Mouse (Mus musculus) liver, embryonic 13.5 days (tissue): ENCODE results near the gene Hpcal4. TPM values are rescaled to one million over a fixed set of nuclear protein-coding genes. Genes with fewer than 3 reads are reported as not detected.
"Not testable (repeated sequence)": the region's sequence is repeated elsewhere in the genome, so short reads cannot be mapped to it uniquely, and the experiment has no call there.

Source experiments
- ATAC-seq: fragments of 200-750 bp; cut with Nextera tagmentation; 2 replicates; pipeline ENCODE4 v1.8.0; 2017; ENCODE audit warnings: low read depth, mild to moderate bottlenecking, moderate number of reproducible peaks, moderate library complexity
- DNase-seq: peaks from one replicate; pipeline ENCODE4 v3.0.0; 2022
- H3K27ac ChIP-seq: fragments of 300-500 bp; sonication (generic); 2 replicates; pipeline ENCODE4 v1.5.1; 2015; ENCODE audit warnings: moderate library complexity, mild to moderate bottlenecking, inconsistent platforms
- H3K27me3 ChIP-seq: fragments of 300-500 bp; sonication (generic); 2 replicates; pipeline ENCODE4 v1.6.1; 2015; ENCODE audit warnings: mild to moderate bottlenecking, inconsistent platforms
- H3K36me3 ChIP-seq: fragments of 300-500 bp; sonication (generic); 2 replicates; pipeline ENCODE4 v1.6.1; 2015; ENCODE audit warnings: mild to moderate bottlenecking, inconsistent platforms
- H3K4me1 ChIP-seq: fragments of 300-500 bp; sonication (generic); replicated peaks from 2 replicates; pipeline ENCODE4 v1.6.1; 2015; ENCODE audit warnings: inconsistent platforms
- H3K4me2 ChIP-seq: fragments of 300-500 bp; sonication (generic); 2 replicates; pipeline ENCODE4 v1.6.1; 2015; ENCODE audit warnings: inconsistent platforms, mild to moderate bottlenecking, moderate library complexity
- H3K4me3 ChIP-seq: fragments of 300-500 bp; sonication (generic); replicated peaks from 2 replicates; pipeline ENCODE4 v1.5.1; 2015; ENCODE audit warnings: mild to moderate bottlenecking, inconsistent platforms
- H3K9ac ChIP-seq: fragments of 300-500 bp; sonication (generic); 2 replicates; pipeline ENCODE4 v1.6.1; 2015; ENCODE audit warnings: mild to moderate bottlenecking, inconsistent platforms
- H3K9me3 ChIP-seq: fragments of 300-500 bp; sonication (generic); replicated peaks from 2 replicates; pipeline ENCODE4 v1.6.1; 2016; ENCODE audit warnings: inconsistent platforms
- WGBS: fragments of 180-500 bp; shearing (Covaris S2); methylation state at CpG from one replicate; pipeline ENCODE4 v1.1.7; 2015; ENCODE audit not compliant: insufficient replicate concordance; 5-methylcytosine and 5-hydroxymethylcytosine counted together
- polyA plus RNA-seq: library from polyadenylated mRNA; unstranded; fragments of >200 nt; fragmentation: Nextera tagmentation; extraction: Ambion mirVana; gene quantifications from 2 replicates; pipeline ENCODE4 v1.2.1, GENCODE M21; 2015

The Hpcal4 gene
- polyA plus RNA-seq: 0.02 TPM in 1 of 2 replicates, not detected in the other

DNA sequence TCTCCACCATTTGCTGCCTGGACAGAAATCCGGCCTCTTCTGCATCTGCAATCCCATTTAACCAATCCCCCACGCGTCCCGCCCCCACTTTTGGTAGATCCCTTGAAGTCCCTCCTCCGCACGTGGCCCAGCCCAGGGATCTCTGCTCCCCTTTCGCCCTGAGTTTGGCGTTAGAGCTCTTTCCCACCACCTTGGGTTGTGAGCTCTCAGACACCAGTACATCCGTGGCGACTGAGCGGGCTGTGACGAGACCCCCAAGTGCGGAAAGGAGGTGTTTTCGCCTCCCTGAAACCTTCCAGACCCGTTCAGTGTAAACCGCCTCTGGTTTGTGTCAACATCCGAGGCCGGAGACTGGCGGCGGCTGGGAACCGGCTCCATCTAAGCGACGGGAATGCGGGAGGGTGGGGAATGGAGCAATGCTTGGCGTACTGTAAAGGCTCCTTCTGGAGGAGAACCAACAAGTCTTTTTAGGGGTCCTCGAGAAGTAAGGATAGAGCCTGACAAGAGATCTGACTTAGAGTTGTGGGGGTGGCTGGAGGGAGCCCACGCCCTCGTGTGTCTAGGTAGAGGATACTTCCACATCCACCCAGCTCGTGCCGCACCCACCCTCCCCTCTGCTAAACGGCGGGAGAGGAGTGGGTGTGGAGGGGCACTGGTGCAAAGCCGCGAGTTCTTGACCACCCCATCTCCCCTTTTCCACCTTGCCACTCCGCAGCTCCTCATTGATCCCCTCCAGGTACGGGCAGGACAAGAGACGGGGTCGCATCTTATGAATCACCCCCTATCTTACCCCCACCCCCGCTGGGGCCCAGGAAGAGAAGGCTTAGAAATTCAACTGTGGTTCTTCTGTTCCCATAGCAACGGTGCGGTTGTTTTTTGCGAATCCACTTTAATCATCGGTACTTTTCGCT lies at the start of gene Hpcal4:
Hpcal4 (plus strand) TSS at position 900 of the 911 bp plus-strand sequence.
- peak within 1 kb of the TSS; percentile 33 for H3K4me3 ChIP-seq
- peaks cover 86% of the 10 kb centered on the region for H3K27me3 ChIP-seq
- WGBS: 2% methylated on average over 44 of the region's 44 CpGs
- DNase-seq: no peak
- peaks cover 8% of the 10 kb centered on the region; the same call in 1 of the 2 replicates for H3K4me1 ChIP-seq
- peak within 1 kb of the TSS; percentile 53 for H3K4me2 ChIP-seq
- H3K9me3 ChIP-seq: no peaks in the 10 kb centered on the region
- no peaks in the 10 kb centered on the region for H3K36me3 ChIP-seq
- H3K27ac ChIP-seq: no peak within 1 kb of the TSS
- no peak; the same call in 1 of the 2 replicates for ATAC-seq
- no peak within 1 kb of the TSS for H3K9ac ChIP-seq

DNA sequence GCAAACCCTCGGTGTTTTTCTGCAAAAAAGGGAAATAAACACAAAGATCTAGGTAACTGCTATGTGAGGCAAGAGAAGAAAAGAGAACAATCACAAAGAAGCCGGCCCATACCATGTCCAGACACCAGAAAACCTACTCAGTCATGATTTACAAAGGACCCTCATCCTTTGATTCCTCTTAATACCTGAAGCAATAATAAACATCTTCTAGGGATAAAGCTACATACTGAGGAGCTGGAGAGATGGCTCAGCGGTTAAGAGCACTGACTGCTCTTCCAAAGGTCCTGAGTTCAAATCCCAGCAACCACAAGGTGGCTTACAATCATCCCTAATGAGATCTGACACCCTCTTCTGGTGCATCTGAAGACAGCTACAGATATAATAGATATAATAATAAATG lies 45.5 kb upstream of the Hpcal4 start:
- H3K9me3 ChIP-seq: no peaks in the 10 kb centered on the region
- no peak overlapping the region for H3K27ac ChIP-seq
- no peaks in the 10 kb centered on the region for H3K27me3 ChIP-seq
- H3K9ac ChIP-seq: no peak overlapping the region
- peaks cover 27% of the 10 kb centered on the region for H3K4me1 ChIP-seq
- H3K36me3 ChIP-seq: peaks cover 41% of the 10 kb centered on the region
- H3K4me3 ChIP-seq: no peak overlapping the region
- DNase-seq: no peak
- 69% methylated on average over 3 of the region's 3 CpGs for WGBS
- 0 out of 2 replicates have a peak overlapping the region, but pooled peaks have one; percentile 13 for H3K4me2 ChIP-seq
- ATAC-seq: no peak

DNA sequence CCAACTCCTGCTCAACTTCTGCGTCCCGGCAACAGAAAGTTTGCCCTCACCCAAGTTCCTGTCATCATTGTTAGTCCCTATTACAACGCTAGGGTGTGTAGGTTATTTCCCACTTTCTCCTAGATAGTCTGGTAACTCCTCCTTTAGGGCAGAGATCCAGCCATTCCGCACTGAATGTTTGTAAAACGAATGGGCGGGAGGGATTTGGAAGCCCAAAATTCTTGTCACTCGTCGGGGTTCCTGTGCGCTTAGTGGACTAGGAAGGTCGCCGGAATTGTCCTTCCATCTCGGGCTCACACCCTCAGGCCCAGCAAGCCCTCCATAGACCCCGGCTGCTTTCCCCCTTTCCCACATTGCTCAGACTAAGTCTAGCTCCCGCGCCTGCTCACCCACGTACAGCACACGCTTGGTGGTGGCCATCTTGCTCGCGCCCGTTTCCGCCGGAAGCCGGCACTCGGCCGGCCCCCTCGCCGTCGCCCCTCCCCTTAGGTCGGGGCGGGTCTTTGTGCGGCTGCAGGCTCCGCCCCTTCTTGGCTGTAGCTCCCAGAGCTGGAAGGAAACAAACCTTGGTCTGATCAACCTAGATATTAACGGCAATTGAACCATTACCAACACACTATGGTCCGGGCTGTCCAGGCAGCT lies 43.4 kb upstream of the Hpcal4 start, which contains the start of gene Ppie:
Ppie (minus strand) TSS at position 439 of the 642 bp plus-strand sequence.
- no peaks in the 10 kb centered on the region; the same call in 1 of the 2 replicates for H3K9me3 ChIP-seq
- H3K36me3 ChIP-seq: peaks cover 23% of the 10 kb centered on the region
- peak within 1 kb of the TSS; percentile 79 for H3K4me2 ChIP-seq
- DNase-seq: peak; percentile 64
- H3K27me3 ChIP-seq: no peaks in the 10 kb centered on the region
- H3K9ac ChIP-seq: peak within 1 kb of the TSS; percentile 74
- peaks cover 27% of the 10 kb centered on the region for H3K4me1 ChIP-seq
- peak within 1 kb of the TSS; percentile 49 for H3K27ac ChIP-seq
- peak; percentile 97 for ATAC-seq
- WGBS: under 1% methylated on average over 34 of the region's 34 CpGs
- peak within 1 kb of the TSS; percentile 79 for H3K4me3 ChIP-seq

- no peak for DNase-seq
- H3K27ac ChIP-seq: no peak overlapping the region
- H3K4me3 ChIP-seq: no peak overlapping the region
- no peak overlapping the region for H3K9ac ChIP-seq
- no peaks in the 10 kb centered on the region; the same call in 1 of the 2 replicates for H3K9me3 ChIP-seq
- no peaks in the 10 kb centered on the region for H3K4me1 ChIP-seq
- no peak overlapping the region for H3K4me2 ChIP-seq
- ATAC-seq: no peak
- peaks cover 3% of the 10 kb centered on the region; the same call in 1 of the 2 replicates for H3K27me3 ChIP-seq
- WGBS: 38% methylated on average over 5 of the region's 5 CpGs
- H3K36me3 ChIP-seq: no peaks in the 10 kb centered on the region
These were observed 35.4 kb upstream of the Hpcal4 start for GRCm38 (mm10) chr4:123147446-123148150.

GRCm38 (mm10) chr4:123152003-123152402 lies 31.0 kb upstream of the Hpcal4 start:
- Histone ChIP-seq H3K9ac (no peak overlapping the region), H3K4me3 (no peak overlapping the region), H3K4me2 (no peak overlapping the region), H3K4me1 (no peaks in the 10 kb centered on the region), H3K9me3 (no peaks in the 10 kb centered on the region), H3K36me3 (no peaks in the 10 kb centered on the region), H3K27ac (no peak overlapping the region), H3K27me3 (peaks cover 3% of the 10 kb centered on the region; the same call in 1 of the 2 replicates)
- ATAC-seq (no peak), DNase-seq (no peak)
- WGBS: 62% methylated on average over 4 of the region's 4 CpGs

DNA sequence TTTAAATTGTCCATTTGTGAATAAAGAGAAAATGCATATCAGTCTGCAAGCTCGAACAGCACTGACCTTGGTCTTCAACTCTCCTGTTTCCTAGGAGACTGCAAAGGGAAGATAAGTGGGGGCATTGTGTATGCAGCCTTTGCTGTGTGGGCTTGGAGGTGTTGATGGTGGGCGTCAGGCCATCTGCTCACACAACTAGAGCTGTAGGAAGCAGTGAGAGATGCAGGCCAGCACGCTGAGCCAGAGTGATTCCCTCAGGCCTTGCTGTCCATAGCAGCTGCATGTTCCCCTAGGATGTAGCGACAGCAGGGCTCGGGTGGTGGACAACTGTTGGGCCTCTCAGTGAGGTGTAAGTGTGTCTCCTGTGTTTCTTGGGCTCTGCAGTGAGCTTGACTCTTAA lies 30.1 kb upstream of the Hpcal4 start:
- 0 out of 2 replicates have a peak, but pooled peaks cover under 1% of the 10 kb centered on the region for H3K27me3 ChIP-seq
- DNase-seq (no peak), ATAC-seq (no peak)
- H3K4me2 ChIP-seq: no peak overlapping the region
- no peak overlapping the region for H3K27ac ChIP-seq
- H3K4me3 ChIP-seq: no peak overlapping the region
- H3K4me1 ChIP-seq: no peaks in the 10 kb centered on the region
- H3K36me3 ChIP-seq: no peaks in the 10 kb centered on the region
- 49% methylated on average over 5 of the region's 5 CpGs for WGBS
- H3K9me3 ChIP-seq: no peaks in the 10 kb centered on the region
- H3K9ac ChIP-seq: no peak overlapping the region

DNA sequence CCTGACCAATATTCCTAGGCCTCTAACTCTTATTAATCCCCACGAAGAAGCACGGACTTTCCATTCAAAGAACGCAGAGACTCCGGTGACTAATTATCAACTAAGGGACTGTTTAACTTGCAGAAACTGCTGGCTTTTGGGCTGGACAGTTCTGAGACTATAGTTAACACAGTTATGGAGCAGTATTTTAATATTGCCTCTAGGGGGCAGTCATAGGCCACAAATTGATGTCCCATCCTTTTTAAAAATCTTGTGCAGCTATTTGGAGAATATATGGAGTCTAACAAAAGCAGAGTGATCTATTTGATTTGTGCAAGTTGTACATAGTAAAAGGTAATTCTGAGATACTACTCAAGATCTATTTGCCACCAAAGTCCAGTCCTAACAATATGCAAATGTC lies 28.0 kb upstream of the Hpcal4 start:
- H3K9ac ChIP-seq: no peak overlapping the region
- H3K4me2 ChIP-seq: no peak overlapping the region
- WGBS: 19% methylated on average over 4 of the region's 4 CpGs
- H3K4me3 ChIP-seq: no peak overlapping the region
- no peak for DNase-seq
- no peak overlapping the region for H3K27ac ChIP-seq
- no peaks in the 10 kb centered on the region for H3K36me3 ChIP-seq
- no peaks in the 10 kb centered on the region for H3K9me3 ChIP-seq
- no peaks in the 10 kb centered on the region for H3K4me1 ChIP-seq
- H3K27me3 ChIP-seq: no peaks in the 10 kb centered on the region
- no peak for ATAC-seq

- Histone ChIP-seq H3K36me3 (no peaks in the 10 kb centered on the region), H3K9me3 (no peaks in the 10 kb centered on the region), H3K4me1 (no peaks in the 10 kb centered on the region), H3K4me2 (no peak overlapping the region), H3K4me3 (no peak overlapping the region), H3K27me3 (no peaks in the 10 kb centered on the region), H3K9ac (no peak overlapping the region), H3K27ac (no peak overlapping the region)
- no peak for DNase-seq
- no peak for ATAC-seq
- 36% methylated on average over 2 of the region's 2 CpGs for WGBS
These were observed 27.6 kb upstream of the Hpcal4 start for GRCm38 (mm10) chr4:123155427-123155826.

GRCm38 (mm10) chr4:123155840-123156239 lies 27.2 kb upstream of the Hpcal4 start:
- Histone ChIP-seq H3K4me1 (no peaks in the 10 kb centered on the region), H3K4me2 (no peak overlapping the region), H3K9me3 (no peaks in the 10 kb centered on the region), H3K9ac (no peak overlapping the region), H3K4me3 (no peak overlapping the region), H3K36me3 (no peaks in the 10 kb centered on the region), H3K27ac (no peak overlapping the region), H3K27me3 (no peaks in the 10 kb centered on the region)
- ATAC-seq (no peak), DNase-seq (no peak)

DNA sequence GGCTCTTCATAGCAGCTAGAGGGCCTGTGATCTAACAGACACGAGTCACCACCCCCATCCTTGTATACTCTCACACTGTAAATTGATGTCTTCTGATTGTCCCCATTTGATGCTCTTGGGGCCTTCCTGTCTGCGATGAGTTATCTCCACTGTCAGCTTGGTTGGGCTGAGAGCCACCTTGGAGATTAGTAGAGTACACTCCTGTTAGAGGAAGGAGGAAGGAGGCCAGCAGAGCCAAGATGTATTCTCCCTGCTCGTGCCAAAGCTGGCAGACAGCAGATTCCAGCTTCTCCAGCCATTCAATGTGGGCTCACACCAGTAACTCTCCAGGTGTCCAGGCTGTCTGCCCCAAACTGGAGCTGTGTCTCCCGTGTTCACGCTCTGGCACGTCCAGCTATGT lies 22.5 kb upstream of the Hpcal4 start:
- H3K9ac ChIP-seq: no peak overlapping the region
- H3K4me1 ChIP-seq: peaks cover 16% of the 10 kb centered on the region
- WGBS: 50% methylated on average over 6 of the region's 6 CpGs
- no peak overlapping the region for H3K4me3 ChIP-seq
- no peak overlapping the region for H3K27ac ChIP-seq
- peaks cover 28% of the 10 kb centered on the region for H3K27me3 ChIP-seq
- ATAC-seq: no peak
- no peak for DNase-seq
- H3K36me3 ChIP-seq: no peaks in the 10 kb centered on the region
- H3K9me3 ChIP-seq: no peaks in the 10 kb centered on the region
- no peak overlapping the region for H3K4me2 ChIP-seq

DNA sequence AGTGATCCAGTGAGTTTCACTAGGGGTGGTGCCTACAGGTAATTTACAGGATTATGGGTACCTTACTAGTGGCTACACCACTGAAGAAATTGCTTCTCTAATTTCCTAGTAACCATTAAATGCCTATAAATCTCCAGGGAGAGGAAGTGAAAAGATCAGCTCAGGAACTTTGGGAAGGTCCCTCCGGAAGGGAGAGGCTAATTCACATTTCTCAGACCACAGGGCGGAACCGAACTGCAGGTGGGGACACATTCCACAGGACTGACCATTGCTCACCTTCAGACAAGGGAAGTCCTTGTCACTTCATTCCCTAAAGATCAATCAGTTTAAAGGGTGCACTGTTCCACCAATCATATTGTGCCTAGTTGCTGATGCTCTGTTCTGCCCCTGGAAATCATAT lies 21.8 kb upstream of the Hpcal4 start:
- H3K9ac ChIP-seq, H3K27ac ChIP-seq, H3K36me3 ChIP-seq, H3K9me3 ChIP-seq, DNase-seq, H3K4me2 ChIP-seq, H3K4me3 ChIP-seq, ATAC-seq: not testable (repeated sequence)
- peaks cover 16% of the 10 kb centered on the region for H3K4me1 ChIP-seq
- peaks cover 28% of the 10 kb centered on the region for H3K27me3 ChIP-seq
- 59% methylated on average over 3 of the region's 3 CpGs for WGBS
